Mouse (Mus musculus) heart, adult 2 months (tissue): Measurements from ENCODE around the gene Nit2. TPM values are rescaled to one million over a fixed set of nuclear protein-coding genes. Genes with fewer than 3 reads are reported as not detected.

Experiments
- DNase-seq, 2 experiments: peaks; one replicate each; pipeline ENCODE4 v3.0.0; 2021
- H3K27ac ChIP-seq: fragments of 200-600 bp; 2 replicates; pipeline ENCODE4 v1.8.1; 2022
- H3K27me3 ChIP-seq: fragments of 200-500 bp; 2 replicates; pipeline ENCODE4 v1.6.1; 2012; ENCODE audit warnings: mild to moderate bottlenecking, low read length, inconsistent platforms, mixed read lengths; ENCODE audit not compliant: control insufficient read depth, insufficient read depth
- H3K36me3 ChIP-seq: fragments of 200-500 bp; 2 replicates; pipeline ENCODE4 v1.6.1; 2012; ENCODE audit warnings: low read length, inconsistent platforms; ENCODE audit not compliant: control insufficient read depth, insufficient read depth
- H3K4me1 ChIP-seq: fragments of 200-500 bp; 2 replicates; pipeline ENCODE4 v1.6.1; 2011; ENCODE audit warnings: low read length; ENCODE audit not compliant: control insufficient read depth, insufficient read depth
- H3K4me3 ChIP-seq: fragments of 200-600 bp; 2 replicates; pipeline ENCODE4 v1.8.1; 2022
- H3K79me2 ChIP-seq: fragments of 200-500 bp; replicated peaks from 2 replicates; pipeline ENCODE4 v1.6.1; 2012; ENCODE audit warnings: mild to moderate bottlenecking, inconsistent platforms, low read length, moderate library complexity, mixed read lengths; ENCODE audit not compliant: control insufficient read depth, insufficient read depth
- H3K9ac ChIP-seq: fragments of 200-500 bp; 2 replicates; pipeline ENCODE4 v1.6.1; 2012; ENCODE audit warnings: low read depth, mild to moderate bottlenecking, control low read depth, inconsistent platforms, low read length, mixed read lengths
- CTCF ChIP-seq: fragments of 200-600 bp; IDR thresholded peaks from 2 replicates; pipeline ENCODE4 v1.8.1; 2022; ENCODE audit warnings: antibody characterized with exemption, mild to moderate bottlenecking, moderate library complexity
- EP300 ChIP-seq: fragments of 200-500 bp; IDR thresholded peaks from 2 replicates; pipeline ENCODE4 v1.6.1; 2011; ENCODE audit warnings: low read depth, low read length, control low read depth; ENCODE audit not compliant: insufficient read depth
- POLR2A ChIP-seq: fragments of 200-500 bp; IDR thresholded peaks from 2 replicates; pipeline ENCODE4 v1.6.1; 2011; ENCODE audit warnings: mild to moderate bottlenecking, low read depth, low read length, control low read depth; ENCODE audit not compliant: insufficient read depth
- WGBS: fragments of 180-500 bp; shearing (Covaris S2); methylation state at CpG from one replicate; pipeline ENCODE4 v1.1.7; 2018; 5-methylcytosine and 5-hydroxymethylcytosine counted together
- intact Hi-C: fragments of 180-260 bp; cut with DNase I; formaldehyde crosslinking; loops from one replicate; pipeline ENCODE4 v1.15.1; 2025
- long read RNA-seq: library from polyadenylated mRNA; stranded (forward); transcript quantifications from one replicate; pipeline ENCODE4 v2.0.0, GENCODE M21; 2021
- polyA plus RNA-seq: library from polyadenylated mRNA; depleted of rRNA; stranded (reverse); fragments of >200 nt; gene quantifications from 2 replicates; pipeline ENCODE4 v1.2.3, GENCODE M21; 2012; rRNA removed
- total RNA-seq, 2 experiments: library from RNA; stranded (reverse); gene quantifications; 2 replicates each; pipeline ENCODE4 v1.2.3; 2021

Nit2 gene
- 10 to 100 TPM; 27.4 to 35.4 TPM for total RNA-seq
- 19.3 and 27.5 TPM in 2 replicates for polyA plus RNA-seq
- long read RNA-seq, transcript Nit2-201 (10 exons, 1,286 nt), result major isoform, 27 of 30 reads
- long read RNA-seq, partial matches to known transcripts, result 0 of 30 reads
- long read RNA-seq, other reads (novel, unspliced or antisense), result 3 of 30 reads

GRCm38 (mm10) chr16:57166611-57167513 lies at the start of gene Nit2:
TSS of gene Nit2 (minus strand) at chr16:57167341.
- H3K36me3 ChIP-seq, result no peaks in the 10 kb centered on the region
- TF ChIP-seq POLR2A (peak; percentile 77; the same call in 1 of the 2 replicates), EP300 (no peak), CTCF (peak; percentile 93)
- WGBS, result under 1% methylated on average over 58 of the region's 58 CpGs

DNA sequence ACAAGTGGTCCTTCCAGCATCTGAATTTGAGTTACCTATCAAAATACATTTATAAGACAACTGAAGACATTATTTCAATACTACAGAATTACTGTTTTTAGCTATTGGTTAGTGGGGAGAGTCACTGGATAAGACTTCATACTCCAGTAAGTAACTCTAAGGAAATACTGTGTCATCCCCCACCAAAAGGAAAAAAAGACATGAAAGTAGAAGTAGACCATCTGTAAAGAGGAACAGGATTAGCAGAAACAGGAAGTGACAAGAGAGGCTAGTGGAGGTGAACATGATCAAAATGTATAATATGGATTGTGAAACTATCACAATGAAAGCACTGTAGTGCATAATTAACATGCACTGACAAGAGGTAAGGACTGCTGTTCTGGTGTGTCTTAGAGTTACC lies 48.8 kb upstream of the Nit2 start:
- no peak for DNase-seq

More at GRCm38 (mm10) chr16:57166611-57167513, at the start of gene Nit2:
- Histone ChIP-seq H3K27ac (peak within 1 kb of the TSS; percentile 91), H3K79me2 (no peaks in the 10 kb centered on the region), H3K9ac (peak within 1 kb of the TSS; percentile 89), H3K4me1 (peaks cover 2% of the 10 kb centered on the region), H3K27me3 (no peaks in the 10 kb centered on the region), H3K4me3 (peak within 1 kb of the TSS; percentile 57)
- DNase-seq, result peak; percentile 95 to 98
- intact Hi-C loops, result loop anchor here (1.0 to 5.0 kb wide), 2 partner anchors 46 to 395 kb away; partner anchors contain the start of gene Tomm70a

DNA sequence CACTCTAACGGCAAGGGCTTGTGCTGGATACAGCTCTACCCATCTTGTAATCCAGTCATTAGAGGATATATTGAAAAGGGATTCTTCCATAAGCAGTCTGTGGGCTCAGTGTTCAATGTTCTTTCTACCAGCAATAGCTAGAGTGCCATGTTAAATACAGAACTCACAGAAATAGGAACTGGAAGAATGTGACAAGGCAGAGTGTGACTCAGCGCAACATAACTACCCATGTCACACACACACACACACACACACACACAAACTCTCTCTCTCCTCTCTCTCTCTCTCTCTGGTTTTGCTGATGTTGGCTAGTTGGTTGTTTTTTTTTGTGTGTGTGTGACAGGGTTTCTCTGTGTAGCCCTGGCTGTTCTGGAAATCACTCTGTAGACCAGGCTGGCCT lies 43.9 kb upstream of the Nit2 start:
- TF ChIP-seq POLR2A, result no peak
- no peak for TF ChIP-seq CTCF
- TF ChIP-seq EP300, result no peak
- Histone ChIP-seq H3K27ac (no peak overlapping the region), H3K4me1 (no peaks in the 10 kb centered on the region), H3K79me2 (no peaks in the 10 kb centered on the region), H3K27me3 (no peaks in the 10 kb centered on the region), H3K9ac (no peak overlapping the region), H3K36me3 (no peaks in the 10 kb centered on the region; the same call in 1 of the 2 replicates), H3K4me3 (no peak overlapping the region)
- no peak for DNase-seq
- 88% methylated on average over 2 of the region's 2 CpGs for WGBS
- intact Hi-C loops, result no loop called here

More for the DNA sequence above, 48.8 kb upstream of the Nit2 start:
- Histone ChIP-seq H3K4me1 (no peaks in the 10 kb centered on the region), H3K9ac (no peak overlapping the region), H3K27ac (no peak overlapping the region), H3K36me3 (no peaks in the 10 kb centered on the region; the same call in 1 of the 2 replicates), H3K27me3 (no peaks in the 10 kb centered on the region), H3K79me2 (no peaks in the 10 kb centered on the region), H3K4me3 (no peak overlapping the region)
- intact Hi-C loops, result no loop called here
- TF ChIP-seq EP300, result no peak
- TF ChIP-seq POLR2A, result no peak
- no peak for TF ChIP-seq CTCF

DNA sequence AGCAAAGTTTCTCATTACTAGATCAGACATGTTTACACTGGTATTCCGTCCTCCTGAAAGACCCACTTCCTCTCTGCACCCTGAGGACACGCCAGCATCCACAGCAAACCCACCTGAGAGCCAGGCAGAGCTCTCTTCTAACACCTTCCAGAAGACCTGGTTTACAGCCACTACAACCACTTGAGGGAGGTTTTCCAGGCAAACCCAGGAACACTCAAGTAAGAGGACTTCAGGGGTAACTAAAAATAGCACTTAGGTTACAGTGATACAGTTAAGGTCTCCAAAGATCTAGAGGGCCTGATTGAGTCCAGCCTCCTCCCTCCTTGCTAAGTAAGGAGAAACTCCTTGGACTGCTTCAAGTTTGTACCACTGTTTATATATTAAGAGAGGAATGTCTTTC lies 41.2 kb upstream of the Nit2 start:
- intact Hi-C loops, result no loop called here
- WGBS, result 83% methylated on average over 2 of the region's 2 CpGs
- Histone ChIP-seq H3K4me3 (no peak overlapping the region), H3K36me3 (no peaks in the 10 kb centered on the region; the same call in 1 of the 2 replicates), H3K79me2 (no peaks in the 10 kb centered on the region), H3K27me3 (no peaks in the 10 kb centered on the region), H3K27ac (no peak overlapping the region), H3K4me1 (no peaks in the 10 kb centered on the region), H3K9ac (no peak overlapping the region)
- TF ChIP-seq EP300 (no peak), POLR2A (no peak), CTCF (no peak)
- DNase-seq, result no peak

- H3K27ac ChIP-seq, result peak overlapping the region; percentile 33; the same call in 1 of the 2 replicates
- intact Hi-C loops, result no loop called here
- no peak for DNase-seq
- no peak overlapping the region for H3K4me3 ChIP-seq
- no peaks in the 10 kb centered on the region for H3K27me3 ChIP-seq
- TF ChIP-seq POLR2A (no peak), CTCF (no peak), EP300 (no peak)
- WGBS, result 25% methylated on average over 3 of the region's 3 CpGs
- H3K79me2 ChIP-seq, result no peaks in the 10 kb centered on the region
- no peaks in the 10 kb centered on the region for H3K36me3 ChIP-seq
- no peak overlapping the region for H3K9ac ChIP-seq
- H3K4me1 ChIP-seq, result no peaks in the 10 kb centered on the region
These were observed 30.1 kb upstream of the Nit2 start for GRCm38 (mm10) chr16:57197281-57197680.

DNA sequence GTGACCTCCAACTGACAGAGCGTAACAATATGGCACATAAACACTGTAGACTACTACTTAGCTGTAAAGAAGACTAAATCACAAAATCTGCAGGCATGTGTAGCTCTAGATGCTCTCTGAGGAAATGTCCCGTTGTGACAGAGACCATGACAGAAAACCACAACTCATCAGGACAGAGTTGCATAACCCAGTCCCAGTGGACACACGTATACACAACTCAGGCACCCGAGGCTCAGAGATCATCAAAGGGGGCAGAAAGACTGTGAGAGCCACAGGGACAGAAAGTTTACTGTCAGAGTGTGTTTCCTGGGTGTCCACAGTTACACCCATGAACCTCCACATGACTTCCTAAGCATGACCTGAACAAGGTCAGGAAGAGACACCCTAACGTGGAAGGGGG lies 29.4 kb upstream of the Nit2 start:
- intact Hi-C loops, result no loop called here
- TF ChIP-seq EP300 (no peak), POLR2A (no peak), CTCF (no peak)
- Histone ChIP-seq H3K4me3 (no peak overlapping the region), H3K4me1 (no peaks in the 10 kb centered on the region), H3K79me2 (no peaks in the 10 kb centered on the region), H3K27me3 (no peaks in the 10 kb centered on the region), H3K36me3 (no peaks in the 10 kb centered on the region), H3K9ac (no peak overlapping the region), H3K27ac (no peak overlapping the region; the same call in 1 of the 2 replicates)
- DNase-seq, result no peak
- WGBS, result 75% methylated on average over 5 of the region's 5 CpGs
